Mouse (Mus musculus): ENCODE data around the gene Vasp.

- TF ChIP-seq EP300 (optimal IDR thresholded peaks at IDR 0.05) (no peak), CTCF (IDR thresholded peaks at IDR 0.05; ENCODE audit: low read depth) (no peak)
Observed at GRCm38 (mm10) chr7:19268993-19269681, 2.5 kb downstream of the Vasp start.
